Mouse (Mus musculus) ovary, postnatal 14 days (tissue): ENCODE measurements around the gene Anks1b.

Experiments used
- DNase-seq: peaks from one replicate; pipeline ENCODE4 v3.0.0; 2022; ENCODE audit warnings: low spot score

The Anks1b gene

GRCm38 (mm10) chr10:90859665-90860523 is 986.6 kb downstream of the Anks1b start:
- DNase-seq = no peak

GRCm38 (mm10) chr10:90863881-90864598 is 990.7 kb downstream of the Anks1b start:
- no peak for DNase-seq

GRCm38 (mm10) chr10:90864599-90864889 is 991.2 kb downstream of the Anks1b start:
- no peak for DNase-seq

GRCm38 (mm10) chr10:90873204-90873603 is 999.9 kb downstream of the Anks1b start:
- no peak for DNase-seq

GRCm38 (mm10) chr10:90874166-90874565 is 1000.9 kb downstream of the Anks1b start:
- no peak for DNase-seq

GRCm38 (mm10) chr10:90880854-90881560 is 1007.7 kb downstream of the Anks1b start:
- peak; percentile 16 for DNase-seq

GRCm38 (mm10) chr10:90889566-90889965 is 1016.3 kb downstream of the Anks1b start:
- DNase-seq = no peak

- no peak for DNase-seq
These were observed 1019.4 kb downstream of the Anks1b start for GRCm38 (mm10) chr10:90892728-90893127.

- no peak for DNase-seq
These were observed 1024.6 kb downstream of the Anks1b start for GRCm38 (mm10) chr10:90897894-90898293.

GRCm38 (mm10) chr10:90904185-90904584 is 1030.9 kb downstream of the Anks1b start:
- no peak for DNase-seq

- DNase-seq = no peak
These were observed 1034.1 kb downstream of the Anks1b start for GRCm38 (mm10) chr10:90907381-90907780.

GRCm38 (mm10) chr10:90923476-90923875 is 1050.2 kb downstream of the Anks1b start:
- DNase-seq = no peak

- no peak for DNase-seq
These were observed 1059.8 kb downstream of the Anks1b start for GRCm38 (mm10) chr10:90933088-90933487.

GRCm38 (mm10) chr10:90934678-90935077 is 1061.4 kb downstream of the Anks1b start:
- DNase-seq = no peak

GRCm38 (mm10) chr10:90937721-90938460 is 1064.6 kb downstream of the Anks1b start:
- DNase-seq = no peak

- DNase-seq = no peak
These were observed 1067.5 kb downstream of the Anks1b start for GRCm38 (mm10) chr10:90940521-90941520.

- DNase-seq = no peak
These were observed 1068.8 kb downstream of the Anks1b start for GRCm38 (mm10) chr10:90942001-90942700.

- no peak for DNase-seq
These were observed 1073.7 kb downstream of the Anks1b start for GRCm38 (mm10) chr10:90947043-90947442.

GRCm38 (mm10) chr10:90947608-90948373 is 1074.5 kb downstream of the Anks1b start:
- no peak for DNase-seq
